Comparison of ENCODE assay signal across 9 mouse cellular contexts in the genomic region with DNA sequence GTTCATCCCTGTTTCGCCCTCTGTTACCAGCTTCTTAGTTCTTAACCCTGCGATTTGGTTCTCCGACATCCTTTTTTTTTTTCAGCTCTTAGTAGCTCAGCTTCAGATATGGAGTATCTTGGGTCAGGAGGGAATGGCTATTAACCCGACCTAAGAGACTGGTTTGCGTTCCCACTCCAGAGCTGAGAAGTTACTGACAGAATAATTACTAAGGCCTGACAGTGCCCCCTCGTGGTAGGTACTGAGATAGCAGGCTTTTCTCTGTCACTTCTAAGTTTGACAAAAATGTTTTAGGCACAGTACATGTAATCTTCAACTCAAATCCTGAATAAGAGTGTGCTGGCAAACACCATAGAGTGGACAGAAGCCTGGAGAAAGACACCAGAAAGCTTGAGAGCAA. TPM values are rescaled to one million over a fixed set of nuclear protein-coding genes. Genes with fewer than 3 reads are reported as not detected.
DNase-seq lines count a peak whose midpoint lies in the region; ATAC-seq and TF ChIP-seq lines count a peak whose summit lies in the region.
"Had no signal": no experiment of that assay in that cellular context is flagged by ENCODE, and none has a peak within 500 bp of the region (broad histone marks: within the 10 kb centered on the region; RNA-seq: fewer than 3 reads in every experiment).

No protein-coding gene starts in this region.

- no peak overlapping the region for H3K4me2 ChIP-seq in liver, embryonic 14.5 days (ENCODE audit: low read depth)
- H3K4me2 ChIP-seq: stomach, embryonic 15.5 days had no signal

- H3K9me3 ChIP-seq in liver, embryonic 14.5 days (ENCODE audit: control insufficient read depth, low read length): no peaks in the 10 kb centered on the region
- H3K9me3 ChIP-seq: stomach, embryonic 15.5 days had no signal

- no peak overlapping the region for H3K27ac ChIP-seq in liver, embryonic 14.5 days
- H3K27ac ChIP-seq: stomach, embryonic 15.5 days had no signal

- DNase-seq in CD4-positive helper T cell, adult 2 months (ENCODE audit: low read depth, low spot score): peak; percentile 55
- DNase-seq in T-cell, adult 2 months (ENCODE audit: low spot score): peak; percentile 46
- peak; percentile 79 for DNase-seq in kidney, postnatal 14 days
- DNase-seq in liver, embryonic 14.5 days (ENCODE audit: low read depth in 3 of 3, low spot score in 3 of 3): peak in 2 of 3 experiments; percentile 20 to 23
- peak; percentile 27 for DNase-seq in retina, postnatal 7 days (ENCODE audit: low read depth, low spot score)
- peak; percentile 72 for DNase-seq in urinary bladder, postnatal 25 days (ENCODE audit: low spot score)

- H3K4me1 ChIP-seq in liver, embryonic 14.5 days (replicated peaks; ENCODE audit: control insufficient read depth in 2 of 2, insufficient read depth in 2 of 2, low read length in 1 of 2): no peaks in the 10 kb centered on the region
- H3K4me1 ChIP-seq: stomach, embryonic 15.5 days had no signal

- WGBS in liver, embryonic 14.5 days (ENCODE audit: insufficient replicate concordance): 28% methylated on average over 6 of the region's 6 CpGs

- H3K27me3 ChIP-seq in liver, embryonic 14.5 days (ENCODE audit: control insufficient read depth, insufficient read depth, low read length): no peaks in the 10 kb centered on the region
- H3K27me3 ChIP-seq: stomach, embryonic 15.5 days had no signal

- no peak for TF ChIP-seq EP300 in liver, embryonic 14.5 days (IDR thresholded peaks at IDR 0.05; ENCODE audit: low read depth)

- TF ChIP-seq CTCF in liver, embryonic 14.5 days (IDR thresholded peaks at IDR 0.05; ENCODE audit: low read depth): peak; percentile 76

- ATAC-seq in common myeloid progenitor, adult 5-6 weeks (replicated peaks; ENCODE audit: low read depth, poor library complexity, severe bottlenecking): peak; percentile 86
- ATAC-seq in granulocyte monocyte progenitor cell, adult 5-6 weeks (replicated peaks; ENCODE audit: poor library complexity, severe bottlenecking): peak; percentile 84
- no peak for ATAC-seq in liver, embryonic 14.5 days (ENCODE audit: insufficient read depth)

- no peaks in the 10 kb centered on the region for H3K36me3 ChIP-seq in liver, embryonic 14.5 days (replicated peaks; ENCODE audit: control insufficient read depth, insufficient read depth, low read depth)

- no peak overlapping the region for H3K4me3 ChIP-seq in liver, embryonic 14.5 days (ENCODE audit: insufficient read depth in 1 of 2, low read depth in 2 of 2, low read length in 2 of 2)
- H3K4me3 ChIP-seq: stomach, embryonic 15.5 days had no signal

- no peak overlapping the region for H3K9ac ChIP-seq in liver, embryonic 14.5 days (replicated peaks)
- H3K9ac ChIP-seq: stomach, embryonic 15.5 days had no signal

RNA-seq across cellular contexts. Expression of a gene that starts 27.4 kb away (rescaled TPM):
- total RNA-seq in common myeloid progenitor, adult 5-6 weeks (2017): not detected in 2 replicates
- not detected in 2 replicates for total RNA-seq in granulocyte monocyte progenitor cell, adult 5-6 weeks (2014; fragmentation: Nextera tagmentation)
- not detected in 2 replicates for total RNA-seq in granulocyte monocyte progenitor cell, adult 5-6 weeks (2017)
- polyA plus RNA-seq in liver, embryonic 14.5 days (2012; rRNA removed): not detected in 2 replicates
- polyA plus RNA-seq in liver, embryonic 14.5 days (2014; fragmentation: Nextera tagmentation; extraction: Ambion mirVana): not detected in 2 replicates

RNA-seq across cellular contexts. Expression of a gene that starts 43.5 kb away (rescaled TPM):
- not detected in 2 replicates for total RNA-seq in common myeloid progenitor, adult 5-6 weeks (2017)
- 0.51 TPM in 1 of 2 replicates, not detected in the other for total RNA-seq in granulocyte monocyte progenitor cell, adult 5-6 weeks (2014; fragmentation: Nextera tagmentation)
- not detected in 2 replicates for total RNA-seq in granulocyte monocyte progenitor cell, adult 5-6 weeks (2017)
- 1.2 and 1.9 TPM in 2 replicates for polyA plus RNA-seq in liver, embryonic 14.5 days (2012; rRNA removed)
- 1.2 TPM in 2 replicates for polyA plus RNA-seq in liver, embryonic 14.5 days (2014; fragmentation: Nextera tagmentation; extraction: Ambion mirVana)

Comparison
In these comparisons a context has a peak if more than half of its experiments do, and no peak if none do; other contexts are left out.
1. DNase-seq: peak in every context shown above with its lines; median percentile 79 in kidney, postnatal 14 days; 72 in urinary bladder, postnatal 25 days; 55 in CD4-positive helper T cell, adult 2 months; 46 in T-cell, adult 2 months; 27 in retina, postnatal 7 days; 22 in liver, embryonic 14.5 days.